ENCODE assay signal across 8 mouse cellular contexts in genomic region chr7:19075231-19075630, GRCm38 (mm10). TPM values are rescaled to one million over a fixed set of nuclear protein-coding genes. Genes with fewer than 3 reads are reported as not detected.
A peak's percentile ranks its signal among the peaks of the same experiment; 100 is the strongest.
DNase-seq lines count a peak whose midpoint lies in the region; ATAC-seq and TF ChIP-seq lines count a peak whose summit lies in the region.

No protein-coding gene starts in this region.

- H3K27me3 ChIP-seq in forebrain, embryonic 10.5 days (ENCODE audit: poor library complexity, severe bottlenecking): no peaks in the 10 kb centered on the region
- 0 out of 2 replicates have a peak, but pooled peaks cover 4% of the 10 kb centered on the region for H3K27me3 ChIP-seq in intestine, postnatal 0 days (replicated peaks; ENCODE audit: control insufficient read depth, insufficient read depth, low read length)
- H3K27me3 ChIP-seq in neural tube, embryonic 13.5 days: no peaks in the 10 kb centered on the region

- H3K36me3 ChIP-seq in forebrain, embryonic 10.5 days (replicated peaks): peaks cover 28% of the 10 kb centered on the region
- peaks cover 16% of the 10 kb centered on the region for H3K36me3 ChIP-seq in intestine, postnatal 0 days (ENCODE audit: control insufficient read depth, insufficient read depth)
- peaks cover 24% of the 10 kb centered on the region for H3K36me3 ChIP-seq in neural tube, embryonic 13.5 days

- no peaks in the 10 kb centered on the region for H3K9me3 ChIP-seq in forebrain, embryonic 10.5 days
- no peaks in the 10 kb centered on the region for H3K9me3 ChIP-seq in intestine, postnatal 0 days (ENCODE audit: control insufficient read depth)
- no peaks in the 10 kb centered on the region for H3K9me3 ChIP-seq in neural tube, embryonic 13.5 days

- ATAC-seq in intestine, postnatal 0 days: no peak
- ATAC-seq in neural tube, embryonic 13.5 days (ENCODE audit: low read depth): peak; percentile 3

- no peak for DNase-seq in left cerebral cortex, adult 2 months (ENCODE audit: extremely low spot score in 1 of 2, low spot score in 2 of 2)
- no peak for DNase-seq in left cerebral cortex, postnatal 36 days (ENCODE audit: low spot score in 2 of 2)
- no peak for DNase-seq in forebrain, embryonic 10.5 days (ENCODE audit: extremely low spot score, low spot score)
- DNase-seq in adrenal gland, adult (ENCODE audit: inconsistent age in 2 of 2, low spot score in 1 of 2): no peak
- no peak for DNase-seq in spleen, postnatal 4 days (ENCODE audit: low spot score in 2 of 2)
- DNase-seq in spleen, adult 18-20 months: no peak

- peak overlapping the region; percentile 86 for H3K27ac ChIP-seq in left cerebral cortex, adult 2 months
- H3K27ac ChIP-seq in forebrain, embryonic 10.5 days: peak overlapping the region; percentile 94
- no peak overlapping the region for H3K27ac ChIP-seq in intestine, postnatal 0 days (ENCODE audit: low read depth, low read length)
- H3K27ac ChIP-seq in neural tube, embryonic 13.5 days (replicated peaks): peak overlapping the region; percentile 34; the same call in 1 of the 2 replicates

- intact Hi-C loops in left cerebral cortex, adult 2 months (cut with DNase I): no loop called here
- intact Hi-C loops in left cerebral cortex, postnatal 36 days (cut with DNase I): loop anchor here (2.0 kb wide), 1 partner anchor 18 kb away; no protein-coding TSS in a partner anchor

- no peak overlapping the region for H3K9ac ChIP-seq in intestine, postnatal 0 days (ENCODE audit: low read depth, low read length)
- H3K9ac ChIP-seq in neural tube, embryonic 13.5 days: peak overlapping the region; percentile 59

- peak overlapping the region; percentile 84 for H3K4me3 ChIP-seq in left cerebral cortex, adult 2 months
- peak overlapping the region; percentile 99 for H3K4me3 ChIP-seq in forebrain, embryonic 10.5 days
- H3K4me3 ChIP-seq in intestine, postnatal 0 days (ENCODE audit: low read depth, low read length): peak overlapping the region; percentile 74
- H3K4me3 ChIP-seq in neural tube, embryonic 13.5 days: peak overlapping the region; percentile 95

- peaks cover 22% of the 10 kb centered on the region for H3K4me1 ChIP-seq in forebrain, embryonic 10.5 days
- no peaks in the 10 kb centered on the region for H3K4me1 ChIP-seq in intestine, postnatal 0 days (replicated peaks; ENCODE audit: control insufficient read depth, insufficient read depth, low read length)
- H3K4me1 ChIP-seq in neural tube, embryonic 13.5 days (replicated peaks): peaks cover 28% of the 10 kb centered on the region

- H3K4me2 ChIP-seq in intestine, postnatal 0 days (replicated peaks; ENCODE audit: low read depth): peak overlapping the region; percentile 91
- peak overlapping the region; percentile 64 for H3K4me2 ChIP-seq in neural tube, embryonic 13.5 days

- WGBS in forebrain, embryonic 10.5 days: 65% methylated on average over 5 of the region's 5 CpGs
- 53% methylated on average over 5 of the region's 5 CpGs for WGBS in intestine, postnatal 0 days
- 59% methylated on average over 5 of the region's 5 CpGs for WGBS in neural tube, embryonic 13.5 days

- no peak for TF ChIP-seq CTCF in left cerebral cortex, adult 2 months (IDR thresholded peaks at IDR 0.05)
- TF ChIP-seq CTCF in intestine, postnatal 0 days (IDR thresholded peaks at IDR 0.05; ENCODE audit: low read depth): no peak

RNA-seq across cellular contexts. Expression of gene Dmwd, which starts 0.8 kb away (rescaled TPM):
- 100 to 1,000 TPM; 141 to 143 TPM for total RNA-seq in left cerebral cortex, adult 2 months (2021)
- 100 to 1,000 TPM; 146 to 148 TPM for total RNA-seq in left cerebral cortex, postnatal 36 days (2021)
- 14.4 and 16.3 TPM in 2 replicates for polyA plus RNA-seq in forebrain, embryonic 10.5 days (2016; fragmentation: Nextera tagmentation; extraction: Ambion mirVana)
- polyA plus RNA-seq in intestine, postnatal 0 days (2015; fragmentation: Nextera tagmentation; extraction: Ambion mirVana): 4.7 and 5.4 TPM in 2 replicates
- polyA plus RNA-seq in neural tube, embryonic 13.5 days (2015; fragmentation: Nextera tagmentation; extraction: Ambion mirVana): 25.1 and 26.0 TPM in 2 replicates

RNA-seq across cellular contexts. Expression of gene Dmpk, which starts 8.4 kb away (rescaled TPM):
- 10 to 100 TPM; 35.2 to 50.4 TPM for total RNA-seq in left cerebral cortex, adult 2 months (2021)
- 10 to 100 TPM; 21.4 to 40.2 TPM for total RNA-seq in left cerebral cortex, postnatal 36 days (2021)
- polyA plus RNA-seq in forebrain, embryonic 10.5 days (2016; fragmentation: Nextera tagmentation; extraction: Ambion mirVana): 8.3 and 9.1 TPM in 2 replicates
- 50.8 and 60.4 TPM in 2 replicates for polyA plus RNA-seq in intestine, postnatal 0 days (2015; fragmentation: Nextera tagmentation; extraction: Ambion mirVana)
- 10.5 and 10.7 TPM in 2 replicates for polyA plus RNA-seq in neural tube, embryonic 13.5 days (2015; fragmentation: Nextera tagmentation; extraction: Ambion mirVana)

RNA-seq across cellular contexts. Expression of gene Six5, which starts 19.2 kb away (rescaled TPM):
- total RNA-seq in left cerebral cortex, adult 2 months (2021): 1 to 10 TPM; 1.9 to 2.0 TPM
- 1 to 10 TPM; 1.6 to 2.6 TPM for total RNA-seq in left cerebral cortex, postnatal 36 days (2021)
- polyA plus RNA-seq in forebrain, embryonic 10.5 days (2016; fragmentation: Nextera tagmentation; extraction: Ambion mirVana): 6.7 and 7.4 TPM in 2 replicates
- 4.6 and 5.1 TPM in 2 replicates for polyA plus RNA-seq in intestine, postnatal 0 days (2015; fragmentation: Nextera tagmentation; extraction: Ambion mirVana)
- 2.5 and 3.2 TPM in 2 replicates for polyA plus RNA-seq in neural tube, embryonic 13.5 days (2015; fragmentation: Nextera tagmentation; extraction: Ambion mirVana)

RNA-seq across cellular contexts. Expression of gene Rsph6a, which starts 20.7 kb away (rescaled TPM):
- total RNA-seq in left cerebral cortex, adult 2 months (2021): under 1 TPM; 0.27 to 0.30 TPM
- under 1 TPM in 1 of 2 experiments, not detected in 1; 0.25 TPM for total RNA-seq in left cerebral cortex, postnatal 36 days (2021)
- polyA plus RNA-seq in forebrain, embryonic 10.5 days (2016; fragmentation: Nextera tagmentation; extraction: Ambion mirVana): not detected in 2 replicates
- polyA plus RNA-seq in intestine, postnatal 0 days (2015; fragmentation: Nextera tagmentation; extraction: Ambion mirVana): not detected in 2 replicates
- polyA plus RNA-seq in neural tube, embryonic 13.5 days (2015; fragmentation: Nextera tagmentation; extraction: Ambion mirVana): not detected in 2 replicates

RNA-seq across cellular contexts. Expression of gene Gm4969, which starts 42.9 kb away (rescaled TPM):
- under 1 TPM; 0.21 to 0.27 TPM for total RNA-seq in left cerebral cortex, adult 2 months (2021)
- under 1 TPM; 0.37 to 0.41 TPM for total RNA-seq in left cerebral cortex, postnatal 36 days (2021)
- 0.81 and 1.1 TPM in 2 replicates for polyA plus RNA-seq in forebrain, embryonic 10.5 days (2016; fragmentation: Nextera tagmentation; extraction: Ambion mirVana)
- 0.38 and 0.39 TPM in 2 replicates for polyA plus RNA-seq in intestine, postnatal 0 days (2015; fragmentation: Nextera tagmentation; extraction: Ambion mirVana)
- 2.1 and 2.3 TPM in 2 replicates for polyA plus RNA-seq in neural tube, embryonic 13.5 days (2015; fragmentation: Nextera tagmentation; extraction: Ambion mirVana)
